Mouse (Mus musculus): ENCODE data around the gene Atp8a2. TPM values are rescaled to one million over a fixed set of nuclear protein-coding genes. Genes with fewer than 3 reads are reported as not detected.
A peak's percentile ranks its signal among the peaks of the same experiment; 100 is the strongest.

The Atp8a2 gene
- polyA plus RNA-seq, 1 experiment from 2014 or later: 47.2 TPM

DNA sequence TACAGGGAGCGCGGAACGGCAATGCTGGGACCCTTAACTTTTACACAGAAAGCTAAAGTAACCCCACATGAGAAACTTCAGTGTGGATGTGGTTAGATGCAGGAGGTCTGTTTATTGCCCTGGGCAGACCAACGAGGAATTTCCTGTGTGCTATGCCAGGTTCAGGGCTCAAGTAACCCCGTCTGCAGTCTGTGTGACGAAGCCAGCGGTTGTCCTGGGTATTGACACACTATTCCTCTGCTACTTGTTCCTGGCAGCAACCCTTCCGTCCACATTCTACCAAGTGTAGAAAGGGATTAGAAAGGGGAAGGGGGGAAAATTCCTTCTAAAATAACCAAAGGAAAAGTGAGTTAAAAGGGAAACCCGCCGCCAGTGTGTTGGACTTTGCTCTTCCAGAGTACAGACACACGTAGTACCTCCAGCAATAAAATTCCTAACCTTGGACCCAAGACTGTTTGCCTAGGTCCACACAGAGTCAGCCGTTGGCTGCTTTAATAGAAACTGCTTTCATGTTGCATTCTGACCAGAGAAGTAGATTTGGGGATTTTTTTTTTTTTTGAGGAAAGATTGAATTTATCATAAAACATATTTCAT lies 437.0 kb downstream of the Atp8a2 start:
- Histone ChIP-seq H3K27me3 (replicated peaks; ENCODE audit: control insufficient read depth, insufficient read depth, low read length) (no peaks in the 10 kb centered on the region), H3K9ac (replicated peaks; ENCODE audit: low read depth, low read length) (no peak overlapping the region), H3K27ac (ENCODE audit: low read length) (no peak overlapping the region), H3K4me2 (ENCODE audit: low read length) (no peak overlapping the region), H3K4me3 (replicated peaks; ENCODE audit: low read length) (no peak overlapping the region), H3K9me3 (ENCODE audit: control insufficient read depth, low read length) (no peaks in the 10 kb centered on the region), H3K4me1 (replicated peaks; ENCODE audit: control insufficient read depth, insufficient read depth, low read length) (no peaks in the 10 kb centered on the region), H3K36me3 (ENCODE audit: control insufficient read depth, insufficient read depth) (no peaks in the 10 kb centered on the region)
- 85% methylated on average over 12 of the region's 12 CpGs for WGBS
- no peak for ATAC-seq

DNA sequence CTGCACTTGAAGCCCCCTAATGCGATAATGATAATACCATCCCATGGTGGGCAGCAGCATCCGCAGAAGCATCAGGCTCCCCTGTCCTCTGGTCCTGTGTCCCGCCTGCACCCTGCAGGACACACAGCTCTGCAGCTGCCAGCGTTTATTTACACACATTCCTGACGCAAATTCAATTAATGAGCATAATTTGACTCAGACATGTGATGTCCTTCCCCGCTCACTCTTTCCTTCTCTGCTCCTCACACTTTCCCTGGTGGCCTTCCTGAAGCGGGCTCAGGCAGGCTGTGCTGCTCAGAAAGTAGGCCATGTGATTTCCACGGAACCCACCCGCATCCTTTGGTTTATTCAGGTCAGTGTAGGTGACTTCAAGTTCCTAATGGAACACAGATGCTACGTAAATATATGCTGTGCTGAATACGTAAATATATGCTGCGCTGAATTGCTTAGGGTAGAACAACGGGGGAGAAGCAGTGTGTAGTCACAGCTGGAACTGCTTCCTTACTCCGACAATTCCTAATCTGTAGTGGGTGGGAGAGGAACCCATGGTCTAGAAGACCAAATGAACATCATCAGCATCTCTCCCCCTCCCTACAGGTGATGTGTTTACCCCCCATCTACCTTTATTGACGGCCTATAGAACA lies 437.7 kb downstream of the Atp8a2 start:
- WGBS: 71% methylated on average over 15 of the region's 15 CpGs
- Histone ChIP-seq H3K4me2 (ENCODE audit: low read length) (no peak overlapping the region), H3K9me3 (ENCODE audit: control insufficient read depth, low read length) (no peaks in the 10 kb centered on the region), H3K36me3 (ENCODE audit: control insufficient read depth, insufficient read depth) (no peaks in the 10 kb centered on the region), H3K9ac (replicated peaks; ENCODE audit: low read depth, low read length) (no peak overlapping the region), H3K4me1 (replicated peaks; ENCODE audit: control insufficient read depth, insufficient read depth, low read length) (no peaks in the 10 kb centered on the region), H3K27me3 (replicated peaks; ENCODE audit: control insufficient read depth, insufficient read depth, low read length) (no peaks in the 10 kb centered on the region), H3K4me3 (replicated peaks; ENCODE audit: low read length) (no peak overlapping the region), H3K27ac (ENCODE audit: low read length) (no peak overlapping the region)
- ATAC-seq: peak; percentile 18; the same call in 1 of the 2 replicates

GRCm38 (mm10) chr14:59752401-59752800 lies 444.6 kb downstream of the Atp8a2 start:
- no peaks in the 10 kb centered on the region for H3K9me3 ChIP-seq (ENCODE audit: control insufficient read depth, low read length)
- no peaks in the 10 kb centered on the region for H3K4me1 ChIP-seq (replicated peaks; ENCODE audit: control insufficient read depth, insufficient read depth, low read length)
- WGBS: 89% methylated on average over 3 of the region's 3 CpGs
- H3K9ac ChIP-seq (replicated peaks; ENCODE audit: low read depth, low read length): no peak overlapping the region
- no peaks in the 10 kb centered on the region for H3K36me3 ChIP-seq (ENCODE audit: control insufficient read depth, insufficient read depth)
- no peak overlapping the region for H3K4me3 ChIP-seq (replicated peaks; ENCODE audit: low read length)
- no peak overlapping the region for H3K4me2 ChIP-seq (ENCODE audit: low read length)
- no peak overlapping the region for H3K27ac ChIP-seq (ENCODE audit: low read length)
- ATAC-seq: no peak
- H3K27me3 ChIP-seq (replicated peaks; ENCODE audit: control insufficient read depth, insufficient read depth, low read length): no peaks in the 10 kb centered on the region

GRCm38 (mm10) chr14:59750005-59750404 lies 447.0 kb downstream of the Atp8a2 start:
- Histone ChIP-seq H3K36me3 (ENCODE audit: control insufficient read depth, insufficient read depth) (no peaks in the 10 kb centered on the region), H3K4me2 (ENCODE audit: low read length) (no peak overlapping the region), H3K4me3 (replicated peaks; ENCODE audit: low read length) (no peak overlapping the region), H3K9ac (replicated peaks; ENCODE audit: low read depth, low read length) (no peak overlapping the region), H3K9me3 (ENCODE audit: control insufficient read depth, low read length) (no peaks in the 10 kb centered on the region), H3K27ac (ENCODE audit: low read length) (no peak overlapping the region), H3K27me3 (replicated peaks; ENCODE audit: control insufficient read depth, insufficient read depth, low read length) (no peaks in the 10 kb centered on the region), H3K4me1 (replicated peaks; ENCODE audit: control insufficient read depth, insufficient read depth, low read length) (no peaks in the 10 kb centered on the region)
- no peak for ATAC-seq
- 85% methylated on average over 6 of the region's 6 CpGs for WGBS

DNA sequence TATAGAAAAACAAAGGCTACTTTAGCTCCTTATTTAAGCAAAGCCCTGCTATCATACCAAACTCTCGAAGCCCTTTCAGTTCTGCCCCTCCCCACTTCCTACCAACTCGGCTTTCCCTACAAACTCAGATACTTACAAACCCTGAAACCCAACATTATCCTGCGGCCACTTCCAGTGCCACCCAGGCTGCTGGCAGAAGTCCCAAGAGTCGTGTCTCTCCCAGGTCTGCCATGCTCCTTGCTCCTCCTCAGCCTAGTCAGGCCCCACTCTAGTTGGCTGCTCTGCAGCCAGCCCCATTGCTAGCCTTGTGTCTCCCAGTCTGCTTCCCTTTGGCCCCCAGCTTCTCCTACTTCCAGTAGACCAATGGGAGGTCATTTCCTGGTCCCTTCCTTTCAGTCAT lies 451.3 kb downstream of the Atp8a2 start:
- no peak overlapping the region for H3K4me3 ChIP-seq (replicated peaks; ENCODE audit: low read length)
- ATAC-seq: no peak
- no peaks in the 10 kb centered on the region for H3K36me3 ChIP-seq (ENCODE audit: control insufficient read depth, insufficient read depth)
- H3K9ac ChIP-seq (replicated peaks; ENCODE audit: low read depth, low read length): no peak overlapping the region
- H3K4me1 ChIP-seq (replicated peaks; ENCODE audit: control insufficient read depth, insufficient read depth, low read length): no peaks in the 10 kb centered on the region
- no peaks in the 10 kb centered on the region for H3K27me3 ChIP-seq (replicated peaks; ENCODE audit: control insufficient read depth, insufficient read depth, low read length)
- no peak overlapping the region for H3K4me2 ChIP-seq (ENCODE audit: low read length)
- 32% methylated on average over 4 of the region's 4 CpGs for WGBS
- H3K27ac ChIP-seq (ENCODE audit: low read length): no peak overlapping the region
- no peaks in the 10 kb centered on the region for H3K9me3 ChIP-seq (ENCODE audit: control insufficient read depth, low read length)

- H3K4me2 ChIP-seq (ENCODE audit: low read length): no peak overlapping the region
- H3K9ac ChIP-seq (replicated peaks; ENCODE audit: low read depth, low read length): no peak overlapping the region
- H3K9me3 ChIP-seq (ENCODE audit: control insufficient read depth, low read length): no peaks in the 10 kb centered on the region
- H3K4me3 ChIP-seq (replicated peaks; ENCODE audit: low read length): no peak overlapping the region
- no peaks in the 10 kb centered on the region for H3K27me3 ChIP-seq (replicated peaks; ENCODE audit: control insufficient read depth, insufficient read depth, low read length)
- H3K36me3 ChIP-seq (ENCODE audit: control insufficient read depth, insufficient read depth): no peaks in the 10 kb centered on the region
- no peak overlapping the region for H3K27ac ChIP-seq (ENCODE audit: low read length)
- no peak for ATAC-seq
- peaks cover 14% of the 10 kb centered on the region for H3K4me1 ChIP-seq (replicated peaks; ENCODE audit: control insufficient read depth, insufficient read depth, low read length)
- WGBS: 96% methylated on average over 5 of the region's 5 CpGs
Measured at GRCm38 (mm10) chr14:59741752-59742151, 455.2 kb downstream of the Atp8a2 start.

DNA sequence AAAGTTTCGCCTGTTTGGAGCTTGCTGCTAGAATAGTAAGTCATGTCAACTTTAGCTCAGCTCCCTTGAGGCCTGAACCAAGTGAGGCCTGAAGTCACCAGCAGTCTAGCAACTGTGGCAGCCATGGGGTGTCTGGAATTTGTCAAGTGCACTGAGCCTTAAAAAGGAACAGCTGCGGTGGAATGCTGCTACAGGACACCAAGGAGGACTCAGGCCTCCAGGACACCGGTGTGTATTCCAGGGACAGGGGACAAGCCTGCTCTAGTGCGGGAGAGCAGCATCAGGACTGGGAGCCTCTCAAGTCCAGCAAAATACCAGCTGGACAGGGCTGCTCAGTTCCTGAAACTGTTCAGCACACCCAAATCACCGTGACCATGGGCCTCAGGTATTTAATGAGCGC lies 457.5 kb downstream of the Atp8a2 start:
- Histone ChIP-seq H3K4me2 (ENCODE audit: low read length) (no peak overlapping the region), H3K9me3 (ENCODE audit: control insufficient read depth, low read length) (no peaks in the 10 kb centered on the region), H3K36me3 (ENCODE audit: control insufficient read depth, insufficient read depth) (no peaks in the 10 kb centered on the region), H3K27me3 (replicated peaks; ENCODE audit: control insufficient read depth, insufficient read depth, low read length) (no peaks in the 10 kb centered on the region), H3K27ac (ENCODE audit: low read length) (no peak overlapping the region), H3K9ac (replicated peaks; ENCODE audit: low read depth, low read length) (no peak overlapping the region), H3K4me3 (replicated peaks; ENCODE audit: low read length) (no peak overlapping the region), H3K4me1 (replicated peaks; ENCODE audit: control insufficient read depth, insufficient read depth, low read length) (peaks cover 18% of the 10 kb centered on the region)
- 81% methylated on average over 6 of the region's 6 CpGs for WGBS
- ATAC-seq: no peak

- H3K4me2 ChIP-seq (ENCODE audit: low read length): no peak overlapping the region
- 29% methylated on average over 8 of the region's 8 CpGs for WGBS
- no peaks in the 10 kb centered on the region for H3K9me3 ChIP-seq (ENCODE audit: control insufficient read depth, low read length)
- H3K27ac ChIP-seq (ENCODE audit: low read length): peak overlapping the region; percentile 39
- no peak overlapping the region for H3K4me3 ChIP-seq (replicated peaks; ENCODE audit: low read length)
- peak; percentile 36; the same call in 1 of the 2 replicates for ATAC-seq
- peaks cover 18% of the 10 kb centered on the region for H3K4me1 ChIP-seq (replicated peaks; ENCODE audit: control insufficient read depth, insufficient read depth, low read length)
- H3K27me3 ChIP-seq (replicated peaks; ENCODE audit: control insufficient read depth, insufficient read depth, low read length): no peaks in the 10 kb centered on the region
- H3K9ac ChIP-seq (replicated peaks; ENCODE audit: low read depth, low read length): no peak overlapping the region
- no peaks in the 10 kb centered on the region for H3K36me3 ChIP-seq (ENCODE audit: control insufficient read depth, insufficient read depth)
Measured at GRCm38 (mm10) chr14:59737734-59738294, 459.2 kb downstream of the Atp8a2 start.

DNA sequence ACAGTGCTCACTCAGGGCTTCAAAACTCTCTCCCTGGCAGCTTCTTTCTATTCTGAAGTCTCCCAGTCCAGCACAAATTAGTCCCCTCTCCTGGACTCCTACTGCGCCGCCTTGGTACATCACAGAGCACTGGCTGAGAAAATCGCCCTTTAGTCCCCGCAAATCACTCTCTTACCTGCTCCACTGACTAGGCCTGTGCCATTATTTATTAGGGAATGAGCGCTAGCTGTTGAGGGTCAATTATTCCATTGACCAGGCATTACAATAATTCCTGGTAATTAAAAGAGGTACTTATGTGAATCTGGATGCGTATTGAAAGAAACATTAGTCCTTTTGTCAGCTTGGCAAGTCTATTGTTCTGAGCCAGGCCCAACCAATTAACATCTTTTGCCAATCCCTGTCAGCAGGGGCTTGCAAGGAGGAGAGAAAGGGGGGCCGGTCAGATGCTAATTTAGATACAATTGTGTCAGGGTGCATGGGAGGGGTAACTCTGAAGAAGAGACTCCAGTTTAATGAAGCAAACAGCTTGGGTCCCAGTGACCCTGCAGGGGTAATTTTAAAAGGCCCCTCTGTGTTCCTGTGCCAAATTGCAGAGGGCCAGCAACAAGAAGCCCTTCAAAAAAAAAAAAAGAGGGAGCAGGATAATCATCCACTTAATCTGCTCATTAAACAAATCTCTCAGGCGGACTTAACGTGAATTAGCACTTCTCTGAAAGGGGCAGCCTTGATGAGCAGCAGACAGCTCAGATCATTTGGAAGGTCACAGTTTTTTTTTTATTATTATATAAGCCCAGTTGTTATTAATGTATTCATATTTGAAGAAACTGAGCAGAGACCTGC lies 459.9 kb downstream of the Atp8a2 start:
- Histone ChIP-seq H3K27ac (ENCODE audit: low read length) (peak overlapping the region; percentile 73), H3K4me1 (replicated peaks; ENCODE audit: control insufficient read depth, insufficient read depth, low read length) (peaks cover 18% of the 10 kb centered on the region), H3K9ac (replicated peaks; ENCODE audit: low read depth, low read length) (0 out of 2 replicates have a peak overlapping the region, but pooled peaks have one; percentile 6), H3K4me3 (replicated peaks; ENCODE audit: low read length) (no peak overlapping the region), H3K9me3 (ENCODE audit: control insufficient read depth, low read length) (no peaks in the 10 kb centered on the region), H3K4me2 (ENCODE audit: low read length) (no peak overlapping the region), H3K27me3 (replicated peaks; ENCODE audit: control insufficient read depth, insufficient read depth, low read length) (no peaks in the 10 kb centered on the region), H3K36me3 (ENCODE audit: control insufficient read depth, insufficient read depth) (no peaks in the 10 kb centered on the region)
- ATAC-seq: peak; percentile 91
- WGBS: 4% methylated on average over 9 of the region's 9 CpGs

All from forebrain, embryonic 16.5 days (tissue).